Mouse (Mus musculus) MEL (cell line): ENCODE measurements around the gene Jchain. TPM values are rescaled to one million over a fixed set of nuclear protein-coding genes. Genes with fewer than 3 reads are reported as not detected.

Source experiments
- DNase-seq: peaks from one replicate; pipeline ENCODE4 v3.0.0; 2011; ENCODE audit warnings: low read depth, low spot score
- H3K27ac ChIP-seq: 2 replicates; pipeline ENCODE4 v1.5.1; 2012; ENCODE audit warnings: low read depth, mild to moderate bottlenecking, control low read depth, low read length, moderate library complexity; ENCODE audit not compliant: control insufficient read depth
- H3K27me3 ChIP-seq, 2 experiments: fragments of 150-350 bp in 1 of 2; sonication (generic) in 1 of 2; 2 replicates each; pipeline ENCODE4 v1.6.1; 2012; ENCODE audit warnings: low read length in 2 of 2, mild to moderate bottlenecking in 2 of 2, improper control_type of control experiment in 1 of 2, moderate library complexity in 1 of 2; ENCODE audit not compliant: insufficient read depth in 2 of 2, control insufficient read depth in 1 of 2
- H3K36me3 ChIP-seq, 2 experiments: 2 replicates each; pipeline ENCODE4 v1.6.1; 2012 to 2014; ENCODE audit warnings: low read length in 2 of 2, improper control_type of control experiment in 1 of 2, inconsistent platforms in 1 of 2, mild to moderate bottlenecking in 1 of 2; ENCODE audit not compliant: insufficient read depth in 2 of 2, control insufficient read depth in 1 of 2
- H3K4me1 ChIP-seq, 2 experiments: fragments of 150-350 bp in 1 of 2; sonication (generic) in 1 of 2; 2 replicates each; pipeline ENCODE4 v1.6.1; 2012; ENCODE audit warnings: low read length in 2 of 2, improper control_type of control experiment in 1 of 2, mild to moderate bottlenecking in 1 of 2; ENCODE audit not compliant: insufficient read depth in 2 of 2, control insufficient read depth in 1 of 2
- H3K4me3 ChIP-seq, 2 experiments: fragments of 150-350 bp in 1 of 2; sonication (generic) in 1 of 2; 2 replicates each; pipeline ENCODE4 v1.5.1; 2012; ENCODE audit warnings: low read depth in 2 of 2, low read length in 2 of 2, mild to moderate bottlenecking in 2 of 2, moderate library complexity in 2 of 2, control low read depth in 1 of 2, improper control_type of control experiment in 1 of 2; ENCODE audit not compliant: control insufficient read depth in 1 of 2, insufficient read depth in 1 of 2
- H3K79me2 ChIP-seq: 2 replicates; pipeline ENCODE4 v1.6.1; 2012; ENCODE audit warnings: mild to moderate bottlenecking, low read length, moderate library complexity; ENCODE audit not compliant: control insufficient read depth, poor library complexity, insufficient read depth
- H3K9ac ChIP-seq: 2 replicates; pipeline ENCODE4 v1.6.1; 2012; ENCODE audit warnings: low read depth, mild to moderate bottlenecking, control low read depth, low read length, moderate library complexity; ENCODE audit not compliant: control insufficient read depth, poor library complexity, severe bottlenecking
- H3K9me3 ChIP-seq: fragments of 150-350 bp; sonication (generic); replicated peaks from 2 replicates; pipeline ENCODE4 v1.6.1; 2012; ENCODE audit warnings: mild to moderate bottlenecking, low read length, improper control_type of control experiment, moderate library complexity; ENCODE audit not compliant: insufficient read depth
- BHLHE40 ChIP-seq: IDR thresholded peaks from 2 replicates; pipeline ENCODE4 v1.6.1; 2012; ENCODE audit warnings: low read depth, mild to moderate bottlenecking, inconsistent platforms, low read length, improper control_type of control experiment, borderline replicate concordance
- CTCF ChIP-seq, 3 experiments: IDR thresholded peaks in 2 of 3; conservative IDR thresholded peaks in 1 of 3; 2 replicates each; pipeline ENCODE4 v1.5.1; 2011 to 2012; ENCODE audit warnings: low read length in 3 of 3, low read depth in 2 of 3, mild to moderate bottlenecking in 2 of 3, improper control_type of control experiment in 1 of 3, inconsistent platforms in 1 of 3, mixed read lengths in 1 of 3, moderate library complexity in 1 of 3; ENCODE audit not compliant: control insufficient read depth in 1 of 3, insufficient read depth in 1 of 3, poor library complexity in 1 of 3, severe bottlenecking in 1 of 3
- E2F4 ChIP-seq: IDR thresholded peaks from 2 replicates; pipeline ENCODE4 v1.6.1; 2011; ENCODE audit warnings: low read depth, low read length, improper control_type of control experiment, borderline replicate concordance
- MAZ ChIP-seq: IDR thresholded peaks from 2 replicates; pipeline ENCODE4 v1.6.1; 2012; ENCODE audit warnings: low read depth, mild to moderate bottlenecking, inconsistent platforms, low read length, improper control_type of control experiment
- MEF2A ChIP-seq: IDR thresholded peaks from 2 replicates; pipeline ENCODE4 v1.6.1; 2014; ENCODE audit warnings: low read depth, mild to moderate bottlenecking, inconsistent platforms, low read length, improper control_type of control experiment; ENCODE audit not compliant: poor library complexity, insufficient replicate concordance, severe bottlenecking; ENCODE audit errors: extremely low read depth
- MXI1 ChIP-seq: IDR thresholded peaks from 2 replicates; pipeline ENCODE4 v1.6.1; 2011; ENCODE audit warnings: mild to moderate bottlenecking, low read depth, low read length, improper control_type of control experiment
- NELFE ChIP-seq: IDR thresholded peaks from 2 replicates; pipeline ENCODE4 v1.6.1; 2011; ENCODE audit warnings: low read depth, low read length, improper control_type of control experiment
- POLR2A ChIP-seq, 2 experiments: IDR thresholded peaks; 2 replicates each; pipeline ENCODE4 v1.6.1; 2011 to 2012; ENCODE audit warnings: low read length in 2 of 2, mild to moderate bottlenecking in 2 of 2, control low read depth in 1 of 2, improper control_type of control experiment in 1 of 2, low read depth in 1 of 2, moderate library complexity in 1 of 2; ENCODE audit not compliant: control insufficient read depth in 1 of 2, insufficient read depth in 1 of 2, poor library complexity in 1 of 2
- SIN3A ChIP-seq: IDR thresholded peaks from 2 replicates; pipeline ENCODE4 v1.6.1; 2012; ENCODE audit warnings: low read length, improper control_type of control experiment, inconsistent platforms
- UBTF ChIP-seq: IDR thresholded peaks from 2 replicates; pipeline ENCODE4 v1.6.1; 2012; ENCODE audit warnings: low read depth, mild to moderate bottlenecking, inconsistent platforms, low read length, improper control_type of control experiment, moderate library complexity, borderline replicate concordance; ENCODE audit not compliant: insufficient read depth
- USF1 ChIP-seq: IDR thresholded peaks from 2 replicates; pipeline ENCODE4 v1.6.1; 2014; ENCODE audit warnings: low read depth, mild to moderate bottlenecking, inconsistent platforms, low read length, improper control_type of control experiment, moderate library complexity
- ZNF384 ChIP-seq: IDR thresholded peaks from 2 replicates; pipeline ENCODE4 v1.6.1; 2012; ENCODE audit warnings: low read depth, mild to moderate bottlenecking, inconsistent platforms, low read length, improper control_type of control experiment
- polyA plus RNA-seq, 2 experiments: library from polyadenylated mRNA; stranded (reverse) in 1 of 2; unstranded in 1 of 2; fragments of >175 nt in 1 of 2; fragments of >200 nt in 1 of 2; gene quantifications; 2 replicates each; pipeline versions ENCODE4 v1.2.1 to v1.2.4; 2012; ENCODE audit warnings: low replicate concordance in 2 of 2, low read depth in 1 of 2; ENCODE audit not compliant: insufficient read length in 2 of 2, insufficient read depth in 1 of 2, missing spikeins in 1 of 2
- total RNA-seq: library from RNA; depleted of rRNA; stranded (reverse); fragments of 300-350 nt; gene quantifications from 2 replicates; pipeline ENCODE4 v1.2.3, GENCODE M21; 2012

Jchain gene
- total and polyA plus RNA-seq, 3 experiments: not detected

- no peaks in the 10 kb centered on the region for H3K27me3 ChIP-seq
- TF ChIP-seq ZNF384: no peak
- TF ChIP-seq SIN3A: no peak
- TF ChIP-seq BHLHE40: no peak
- 0 out of 2 replicates have a peak, but pooled peaks have one; percentile 5 for TF ChIP-seq MAZ
- TF ChIP-seq MXI1: peak; percentile 65
- no peak for TF ChIP-seq CTCF (IDR thresholded peaks at IDR 0.05 in 2 of 3, conservative IDR thresholded peaks at IDR 0.05 in 1 of 3; ENCODE audit: control insufficient read depth in 1 of 3, insufficient read depth in 1 of 3, low read depth in 2 of 3, low read length in 3 of 3, poor library complexity in 1 of 3, severe bottlenecking in 1 of 3)
- 0 out of 4 replicates have a peak, but pooled peaks of 1 of the 2 experiments have one; percentile 22 for TF ChIP-seq POLR2A (IDR thresholded peaks at IDR 0.05; ENCODE audit: control insufficient read depth in 1 of 2, insufficient read depth in 1 of 2, low read depth in 1 of 2, low read length in 2 of 2, poor library complexity in 1 of 2)
- peak overlapping the region; percentile 73 to 93 for H3K4me3 ChIP-seq
- DNase-seq: peak; percentile 40
- H3K27ac ChIP-seq: peak overlapping the region; percentile 76
- H3K4me1 ChIP-seq: peaks cover 3 to 5% of the 10 kb centered on the region in 2 experiments; a peak in 3 of 4 replicates
- H3K36me3 ChIP-seq: peaks cover 0 to 9% of the 10 kb centered on the region in 2 experiments; a peak in 2 of 4 replicates
- peak overlapping the region; percentile 87 for H3K9ac ChIP-seq
- H3K79me2 ChIP-seq: peaks cover 3% of the 10 kb centered on the region; the same call in 1 of the 2 replicates
- H3K9me3 ChIP-seq: no peaks in the 10 kb centered on the region
Measured at GRCm38 (mm10) chr5:88565148-88566033, 37.7 kb upstream of the Jchain start.

- H3K79me2 ChIP-seq: peaks cover 3% of the 10 kb centered on the region; the same call in 1 of the 2 replicates
- H3K4me3 ChIP-seq: peak within 1 kb of the TSS; percentile 80 to 93
- peak; percentile 68 for DNase-seq
- H3K27ac ChIP-seq: peak within 1 kb of the TSS; percentile 76
- TF ChIP-seq UBTF (peak; percentile 75; the same call in 1 of the 2 replicates), ZNF384 (peak; percentile 79), MXI1 (no peak), E2F4 (no peak), USF1 (0 out of 2 replicates have a peak, but pooled peaks have one; percentile 24), POLR2A (IDR thresholded peaks at IDR 0.05; ENCODE audit: control insufficient read depth in 1 of 2, insufficient read depth in 1 of 2, low read depth in 1 of 2, low read length in 2 of 2, poor library complexity in 1 of 2) (peak; percentile 34 to 38; a peak in 1 of 4 replicates), SIN3A (no peak), NELFE (peak; percentile 36; the same call in 1 of the 2 replicates), MAZ (peak; percentile 74; the same call in 1 of the 2 replicates), CTCF (IDR thresholded peaks at IDR 0.05 in 2 of 3, conservative IDR thresholded peaks at IDR 0.05 in 1 of 3; ENCODE audit: control insufficient read depth in 1 of 3, insufficient read depth in 1 of 3, low read depth in 2 of 3, low read length in 3 of 3, poor library complexity in 1 of 3, severe bottlenecking in 1 of 3) (peak in 2 of 3 experiments; percentile 49 to 64; a peak in 5 of 6 replicates), MEF2A (no peak)
- H3K9ac ChIP-seq: peak within 1 kb of the TSS; percentile 87
- H3K36me3 ChIP-seq: peaks cover 0 to 9% of the 10 kb centered on the region in 2 experiments; a peak in 2 of 4 replicates
- peaks cover 3 to 5% of the 10 kb centered on the region in 2 experiments; a peak in 3 of 4 replicates for H3K4me1 ChIP-seq
- no peaks in the 10 kb centered on the region for H3K9me3 ChIP-seq
- H3K27me3 ChIP-seq: no peaks in the 10 kb centered on the region
Measured at GRCm38 (mm10) chr5:88564501-88565147, 36.9 kb upstream of the Jchain start, which contains the start of gene Rufy3. Gene Rufy3, plus strand, starts transcription at chr5:88565040.
